Mouse (Mus musculus) heart, embryonic 16.5 days (tissue): ENCODE measurements around the gene Abca3. TPM values are rescaled to one million over a fixed set of nuclear protein-coding genes. Genes with fewer than 3 reads are reported as not detected.
"Not testable (repeated sequence)": the region's sequence is repeated elsewhere in the genome, so short reads cannot be mapped to it uniquely, and the experiment has no call there.

Experiments
- ATAC-seq: fragments of 200-750 bp; cut with Nextera tagmentation; replicated peaks from 2 replicates; pipeline ENCODE4 v1.8.0; 2017; ENCODE audit warnings: moderate number of reproducible peaks; ENCODE audit not compliant: insufficient read depth, low FRiP score; ENCODE audit errors: extremely low read depth
- H3K27ac ChIP-seq: fragments of 300-500 bp; sonication (generic); 2 replicates; pipeline ENCODE4 v1.5.1; 2014; ENCODE audit warnings: mild to moderate bottlenecking, low read length, control low read depth, moderate library complexity
- H3K27me3 ChIP-seq: fragments of 300-500 bp; sonication (generic); 2 replicates; pipeline ENCODE4 v1.6.1; 2014; ENCODE audit warnings: low read length, mixed read lengths; ENCODE audit not compliant: control insufficient read depth, insufficient read depth
- H3K36me3 ChIP-seq: fragments of 300-500 bp; sonication (generic); 2 replicates; pipeline ENCODE4 v1.6.1; 2014; ENCODE audit not compliant: control insufficient read depth, insufficient read depth
- H3K4me1 ChIP-seq: fragments of 300-500 bp; sonication (generic); 2 replicates; pipeline ENCODE4 v1.6.1; 2014; ENCODE audit warnings: low read length, mixed read lengths; ENCODE audit not compliant: control insufficient read depth, insufficient read depth
- H3K4me2 ChIP-seq: fragments of 300-500 bp; sonication (generic); 2 replicates; pipeline ENCODE4 v1.6.1; 2014; ENCODE audit warnings: low read depth, mild to moderate bottlenecking, control low read depth, low read length
- H3K4me3 ChIP-seq: fragments of 300-500 bp; sonication (generic); 2 replicates; pipeline ENCODE4 v1.5.1; 2014; ENCODE audit warnings: mild to moderate bottlenecking, control low read depth, low read length
- H3K9ac ChIP-seq: fragments of 300-500 bp; sonication (generic); 2 replicates; pipeline ENCODE4 v1.6.1; 2014; ENCODE audit warnings: low read length, control low read depth
- H3K9me3 ChIP-seq: fragments of 300-500 bp; sonication (generic); replicated peaks from 2 replicates; pipeline ENCODE4 v1.6.1; 2016; ENCODE audit warnings: low read length; ENCODE audit not compliant: control insufficient read depth
- WGBS: fragments of 180-500 bp; shearing (Covaris S2); extraction: QIAGEN DNeasy Blood & Tissue Kit; methylation state at CpG from one replicate; pipeline ENCODE4 v1.1.7; 2014; 5-methylcytosine and 5-hydroxymethylcytosine counted together
- polyA plus RNA-seq: library from polyadenylated mRNA; unstranded; fragments of >200 nt; fragmentation: Nextera tagmentation; extraction: Ambion mirVana; gene quantifications from 2 replicates; pipeline ENCODE4 v1.2.1, GENCODE M21; 2015

Abca3 gene
- polyA plus RNA-seq, 1 experiment from 2014 or later: 6.8 TPM

DNA sequence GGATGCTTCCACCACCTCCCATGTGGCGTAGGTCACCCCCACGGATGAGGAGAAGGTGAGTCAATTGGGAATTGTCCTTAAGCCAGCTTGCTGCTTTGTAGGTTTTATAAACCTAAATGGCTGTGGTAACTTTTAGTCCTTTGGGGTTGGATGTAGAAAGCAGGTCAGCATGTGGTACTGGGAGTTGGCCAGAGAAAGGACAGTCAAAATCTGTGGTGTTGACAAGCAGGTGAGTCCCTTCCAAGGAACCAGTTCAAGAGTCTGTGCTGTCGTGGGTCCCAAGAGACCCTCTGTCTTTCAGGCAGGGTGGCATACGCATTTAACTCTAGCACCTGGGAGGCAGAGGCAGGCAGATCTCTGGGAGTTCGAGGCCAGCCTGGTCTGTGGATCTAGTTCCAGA lies 72.7 kb downstream of the Abca3 start:
- no peak for ATAC-seq
- no peak overlapping the region for H3K4me2 ChIP-seq
- 89% methylated on average over 5 of the region's 5 CpGs for WGBS
- peaks cover 7% of the 10 kb centered on the region; the same call in 1 of the 2 replicates for H3K4me1 ChIP-seq
- H3K4me3 ChIP-seq: no peak overlapping the region
- H3K36me3 ChIP-seq: peaks cover 46% of the 10 kb centered on the region
- no peaks in the 10 kb centered on the region for H3K27me3 ChIP-seq
- no peak overlapping the region for H3K27ac ChIP-seq
- H3K9ac ChIP-seq: no peak overlapping the region
- no peaks in the 10 kb centered on the region for H3K9me3 ChIP-seq

- not testable (repeated sequence) for H3K4me3 ChIP-seq, H3K27me3 ChIP-seq, H3K9ac ChIP-seq, H3K4me2 ChIP-seq, H3K27ac ChIP-seq, ATAC-seq, H3K9me3 ChIP-seq
- H3K36me3 ChIP-seq: peaks cover 39% of the 10 kb centered on the region
- 95% methylated on average over 4 of the region's 8 CpGs for WGBS
- H3K4me1 ChIP-seq: peaks cover 15% of the 10 kb centered on the region
Measured at GRCm38 (mm10) chr17:24425326-24425725, 73.6 kb downstream of the Abca3 start.

DNA sequence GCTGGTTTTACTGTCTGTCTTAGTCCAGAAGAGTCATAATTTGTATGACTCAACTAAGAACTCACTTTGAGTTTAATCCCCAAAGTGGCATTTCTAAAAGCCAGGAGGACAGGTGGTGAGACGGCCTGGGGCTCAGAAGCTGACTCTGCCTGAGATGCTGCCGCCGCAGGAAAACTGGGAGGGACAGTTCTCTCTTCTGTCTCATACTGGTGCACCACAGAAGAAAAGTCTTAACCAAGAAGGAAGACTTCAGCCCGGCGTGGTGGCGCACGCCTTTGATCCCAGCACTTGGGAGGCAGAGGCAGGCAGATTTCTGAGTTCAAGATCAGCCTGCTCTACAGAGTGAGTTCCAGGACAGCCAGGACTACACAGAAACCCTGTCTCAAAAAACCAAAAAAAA lies 74.2 kb downstream of the Abca3 start:
- Histone ChIP-seq H3K4me3 (no peak overlapping the region; the same call in 1 of the 2 replicates), H3K9ac (no peak overlapping the region), H3K9me3 (no peaks in the 10 kb centered on the region), H3K36me3 (peaks cover 35% of the 10 kb centered on the region), H3K27ac (peak overlapping the region; percentile 64), H3K4me2 (peak overlapping the region; percentile 21; the same call in 1 of the 2 replicates), H3K27me3 (no peaks in the 10 kb centered on the region), H3K4me1 (peaks cover 17% of the 10 kb centered on the region)
- 88% methylated on average over 7 of the region's 7 CpGs for WGBS
- ATAC-seq: no peak

DNA sequence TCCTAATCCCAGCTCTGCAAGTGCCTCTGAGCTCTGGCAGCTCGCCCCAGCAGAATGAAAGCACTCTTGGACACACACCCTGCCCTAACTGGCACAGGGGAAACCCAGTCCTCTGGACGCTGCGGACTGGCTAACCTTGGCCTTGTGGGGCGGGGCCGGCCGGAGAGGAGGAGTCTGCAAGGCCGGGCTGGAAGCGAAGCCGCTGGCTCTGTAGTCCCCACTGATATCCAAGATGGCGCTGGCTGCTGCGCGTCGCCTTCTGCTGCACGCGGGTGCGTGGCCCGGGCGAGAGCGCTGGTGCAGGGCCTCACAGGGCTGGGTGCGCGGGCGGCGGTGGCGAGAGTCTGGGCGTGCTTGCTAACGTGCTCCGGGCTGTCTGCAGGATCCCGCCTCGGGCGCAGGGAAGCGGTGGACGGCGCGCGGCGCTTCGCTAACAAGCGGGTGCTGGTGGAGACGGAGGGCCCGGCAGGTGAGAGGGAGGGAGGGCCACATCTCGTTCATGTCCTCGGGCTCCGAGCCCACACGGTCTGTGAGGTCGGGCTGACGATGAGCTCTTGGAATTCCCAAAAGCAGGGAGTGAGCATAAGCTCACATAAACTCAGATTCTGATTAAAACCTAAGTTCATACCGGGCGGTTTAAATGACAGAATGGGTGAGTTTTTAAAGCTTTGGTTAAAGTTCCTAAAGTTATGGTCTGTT lies 74.9 kb downstream of the Abca3 start, which contains the start of gene Eci1:
Gene Eci1 (plus strand): TSS at position 171 of the 699 bp plus-strand sequence.
- Histone ChIP-seq H3K4me2 (peak within 1 kb of the TSS; percentile 70), H3K9ac (peak within 1 kb of the TSS; percentile 92), H3K36me3 (peaks cover 27% of the 10 kb centered on the region), H3K4me1 (peaks cover 17% of the 10 kb centered on the region), H3K27me3 (no peaks in the 10 kb centered on the region), H3K4me3 (peak within 1 kb of the TSS; percentile 79), H3K9me3 (no peaks in the 10 kb centered on the region), H3K27ac (peak within 1 kb of the TSS; percentile 97)
- ATAC-seq: peak; percentile 97
- under 1% methylated on average over 48 of the region's 48 CpGs for WGBS

- H3K4me2 ChIP-seq: peak overlapping the region; percentile 70
- H3K4me3 ChIP-seq: peak overlapping the region; percentile 79
- no peaks in the 10 kb centered on the region for H3K27me3 ChIP-seq
- H3K4me1 ChIP-seq: peaks cover 17% of the 10 kb centered on the region
- peak overlapping the region; percentile 97 for H3K27ac ChIP-seq
- no peak for ATAC-seq
- H3K36me3 ChIP-seq: peaks cover 22% of the 10 kb centered on the region
- 7% methylated on average over 8 of the region's 8 CpGs for WGBS
- no peaks in the 10 kb centered on the region for H3K9me3 ChIP-seq
- H3K9ac ChIP-seq: peak overlapping the region; percentile 92
Measured at GRCm38 (mm10) chr17:24427170-24427557, 75.4 kb downstream of the Abca3 start.

DNA sequence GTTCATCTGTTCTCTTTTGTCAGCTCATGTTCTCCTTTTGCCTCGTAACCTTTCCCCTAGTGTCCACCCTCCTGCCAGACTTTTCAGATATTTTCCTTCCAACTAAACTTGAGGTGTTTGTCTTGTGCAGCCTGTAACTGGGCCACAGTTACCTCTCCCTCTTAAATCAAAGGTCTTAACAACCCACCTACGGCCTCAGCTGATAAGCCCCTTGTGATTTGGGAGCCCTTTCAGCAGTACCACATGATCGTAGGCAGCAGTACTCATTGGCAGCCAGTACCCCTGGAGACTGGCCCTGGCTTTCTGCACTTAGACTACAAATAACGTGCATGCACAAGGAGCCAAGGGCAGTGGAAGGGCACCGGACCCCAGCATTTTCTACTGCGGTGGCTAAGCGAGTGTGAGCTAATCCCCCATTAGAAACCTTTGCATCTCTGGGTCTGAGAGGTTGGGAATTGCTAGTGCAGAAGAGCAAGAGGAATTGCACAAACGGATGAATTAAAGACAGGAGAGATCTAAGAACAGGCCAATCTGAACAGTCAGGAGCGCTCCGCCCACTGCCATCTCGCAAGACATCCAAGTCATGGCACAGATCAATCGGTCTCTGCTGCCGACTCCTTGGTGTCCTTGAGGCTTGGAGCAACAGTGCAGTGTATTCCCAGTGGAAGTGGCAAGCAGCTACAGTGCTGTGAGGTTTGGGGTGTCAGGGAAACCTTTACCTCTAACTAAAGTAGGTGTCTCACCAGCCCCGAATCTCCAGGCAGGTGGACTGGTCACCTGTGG lies 77.6 kb downstream of the Abca3 start:
- Histone ChIP-seq H3K36me3 (peaks cover 10% of the 10 kb centered on the region), H3K4me3 (peak overlapping the region; percentile 17), H3K9ac (peak overlapping the region; percentile 58), H3K4me2 (peak overlapping the region; percentile 52), H3K4me1 (peaks cover 17% of the 10 kb centered on the region), H3K27me3 (no peaks in the 10 kb centered on the region), H3K27ac (peak overlapping the region; percentile 92), H3K9me3 (no peaks in the 10 kb centered on the region)
- peak; percentile 52; the same call in 1 of the 2 replicates for ATAC-seq
- 58% methylated on average over 14 of the region's 14 CpGs for WGBS

DNA sequence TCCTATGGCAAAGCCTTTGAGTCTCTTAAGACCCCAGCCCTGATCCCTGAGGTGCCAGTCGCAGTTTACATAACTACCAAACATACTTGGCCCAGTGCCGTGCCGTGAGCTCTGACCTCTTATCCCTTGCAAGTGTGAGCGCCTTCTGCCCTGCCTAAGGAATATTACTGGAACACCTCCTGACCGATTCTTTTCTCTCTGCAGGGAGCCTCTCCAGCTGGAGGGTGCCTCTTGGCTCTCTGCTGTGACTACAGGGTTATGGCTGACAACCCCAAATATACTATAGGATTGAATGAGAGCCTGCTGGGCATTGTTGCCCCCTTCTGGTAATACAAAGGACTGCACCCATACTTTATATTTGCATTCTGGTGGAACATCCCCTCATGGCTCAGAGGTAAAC lies 85.3 kb downstream of the Abca3 start:
- Histone ChIP-seq H3K4me3 (no peak overlapping the region), H3K9me3 (no peaks in the 10 kb centered on the region), H3K4me1 (no peaks in the 10 kb centered on the region), H3K4me2 (no peak overlapping the region), H3K27ac (no peak overlapping the region), H3K36me3 (peaks cover 53% of the 10 kb centered on the region), H3K27me3 (no peaks in the 10 kb centered on the region), H3K9ac (no peak overlapping the region)
- 0 out of 2 replicates have a peak, but pooled peaks have one; percentile 26 for ATAC-seq
- 81% methylated on average over 5 of the region's 5 CpGs for WGBS

- no peak overlapping the region for H3K27ac ChIP-seq
- H3K4me3 ChIP-seq: no peak overlapping the region
- no peak for ATAC-seq
- no peaks in the 10 kb centered on the region for H3K9me3 ChIP-seq
- 87% methylated on average over 8 of the region's 8 CpGs for WGBS
- H3K4me2 ChIP-seq: no peak overlapping the region
- no peaks in the 10 kb centered on the region for H3K27me3 ChIP-seq
- H3K36me3 ChIP-seq: peaks cover 62% of the 10 kb centered on the region
- no peaks in the 10 kb centered on the region for H3K4me1 ChIP-seq
- no peak overlapping the region for H3K9ac ChIP-seq
Measured at GRCm38 (mm10) chr17:24440377-24440776, 88.6 kb downstream of the Abca3 start.

- no peak for ATAC-seq
- no peak overlapping the region for H3K4me3 ChIP-seq
- H3K9me3 ChIP-seq: no peaks in the 10 kb centered on the region
- no peaks in the 10 kb centered on the region for H3K27me3 ChIP-seq
- 38% methylated on average over 2 of the region's 2 CpGs for WGBS
- peaks cover 60% of the 10 kb centered on the region for H3K36me3 ChIP-seq
- H3K4me1 ChIP-seq: no peaks in the 10 kb centered on the region
- H3K27ac ChIP-seq: no peak overlapping the region
- H3K4me2 ChIP-seq: no peak overlapping the region
- no peak overlapping the region for H3K9ac ChIP-seq
Measured at GRCm38 (mm10) chr17:24441148-24441547, 89.4 kb downstream of the Abca3 start.
